Mouse (Mus musculus): ENCODE measurements around the gene Tmprss11e. TPM values are rescaled to one million over a fixed set of nuclear protein-coding genes. Genes with fewer than 3 reads are reported as not detected.

Tmprss11e gene
- polyA plus RNA-seq, 1 experiment = not detected

GRCm38 (mm10) chr5:86704923-86705322 lies 40.7 kb downstream of the Tmprss11e start:
- no peak for TF ChIP-seq GATA1 (IDR thresholded peaks at IDR 0.05; ENCODE audit: borderline replicate concordance, low read length)
- no peak for TF ChIP-seq FLI1 (IDR thresholded peaks at IDR 0.05; ENCODE audit: low read length)
- no peaks in the 10 kb centered on the region for H3K9me3 ChIP-seq
- H3K27me3 ChIP-seq (replicated peaks) = no peaks in the 10 kb centered on the region
- no peak overlapping the region for H3K4me3 ChIP-seq (replicated peaks)
- H3K36me3 ChIP-seq (replicated peaks; ENCODE audit: low read length) = no peaks in the 10 kb centered on the region
- no peaks in the 10 kb centered on the region for H3K4me1 ChIP-seq

DNA sequence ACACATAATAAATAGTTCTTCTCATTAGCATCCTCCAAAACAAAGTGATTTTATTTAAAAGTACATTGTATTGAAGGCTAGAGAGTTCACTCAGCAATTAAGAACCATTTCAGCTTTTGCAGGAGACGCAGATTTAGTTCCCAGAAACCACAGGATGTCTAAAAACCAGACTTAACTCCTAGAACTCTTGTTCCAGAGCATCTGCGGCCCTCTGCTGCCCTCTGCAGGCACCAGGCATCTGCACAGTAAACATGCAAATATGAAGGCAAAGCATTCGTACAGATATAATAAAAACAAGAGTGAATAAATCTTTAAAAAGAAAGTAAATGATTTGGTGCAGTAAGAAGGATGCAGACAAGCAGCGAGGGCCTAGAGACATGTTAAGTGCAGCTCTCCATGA lies 60.9 kb downstream of the Tmprss11e start:
- Histone ChIP-seq H3K36me3 (replicated peaks; ENCODE audit: low read length) (no peaks in the 10 kb centered on the region), H3K4me1 (no peaks in the 10 kb centered on the region), H3K9me3 (no peaks in the 10 kb centered on the region), H3K4me3 (replicated peaks) (no peak overlapping the region), H3K27me3 (replicated peaks) (no peaks in the 10 kb centered on the region)
- TF ChIP-seq GATA1 (IDR thresholded peaks at IDR 0.05; ENCODE audit: borderline replicate concordance, low read length) = no peak
- TF ChIP-seq FLI1 (IDR thresholded peaks at IDR 0.05; ENCODE audit: low read length) = no peak

DNA sequence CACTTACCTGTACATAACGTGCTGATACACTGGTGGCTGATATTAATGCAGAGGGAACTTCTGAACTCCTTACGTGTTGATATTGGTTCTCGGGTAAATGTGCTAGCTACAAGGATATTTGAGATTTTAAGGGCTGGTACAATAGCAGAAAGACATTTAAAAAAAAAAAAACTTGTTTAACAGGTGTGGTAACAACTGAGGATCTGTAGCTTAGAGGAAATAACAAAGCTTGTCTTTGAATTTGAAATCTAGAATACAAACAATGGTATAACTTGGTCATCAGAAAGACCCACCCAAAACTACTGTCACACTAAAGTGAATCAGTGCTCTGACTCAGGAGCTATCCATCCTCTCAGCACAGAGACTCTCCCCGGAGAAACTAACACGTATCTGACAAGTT lies 69.4 kb downstream of the Tmprss11e start, which contains the start of gene Tmprss11b:
Tmprss11b (minus strand) TSS at position 101 of the 400 bp plus-strand sequence.
- Histone ChIP-seq H3K27me3 (replicated peaks) (no peaks in the 10 kb centered on the region), H3K36me3 (replicated peaks; ENCODE audit: low read length) (no peaks in the 10 kb centered on the region), H3K4me3 (replicated peaks) (no peak within 1 kb of the TSS), H3K9me3 (no peaks in the 10 kb centered on the region), H3K4me1 (no peaks in the 10 kb centered on the region)
- no peak for TF ChIP-seq FLI1 (IDR thresholded peaks at IDR 0.05; ENCODE audit: low read length)

Other genes starting within 250 kb of the Tmprss11e start
- not detected in 2 replicates for gene Tmprss11g, start 227.2 kb downstream of the Tmprss11e start, polyA plus RNA-seq (2012; ENCODE audit: insufficient read depth, low replicate concordance)
- not detected in 2 replicates for gene Tmprss11f, start 113.4 kb downstream of the Tmprss11e start, polyA plus RNA-seq (2012; ENCODE audit: insufficient read depth, low replicate concordance)
- not detected in 2 replicates for gene Tmprss11b, start 69.5 kb downstream of the Tmprss11e start, polyA plus RNA-seq (2012; ENCODE audit: insufficient read depth, low replicate concordance)
- 5.4 and 12.6 TPM in 2 replicates for gene Ythdc1, start 58.4 kb upstream of the Tmprss11e start, polyA plus RNA-seq (2012; ENCODE audit: insufficient read depth, low replicate concordance)
- gene Ugt2b34, start 161.1 kb upstream of the Tmprss11e start, polyA plus RNA-seq (2012; ENCODE audit: insufficient read depth, low replicate concordance) = not detected in 2 replicates
- not detected in 2 replicates for gene Ugt2b1, start 180.7 kb upstream of the Tmprss11e start, polyA plus RNA-seq (2012; ENCODE audit: insufficient read depth, low replicate concordance)